Mouse (Mus musculus): ENCODE results near the gene Gnb5.
"Not testable (repeated sequence)": the region's sequence is repeated elsewhere in the genome, so short reads cannot be mapped to it uniquely, and the experiment has no call there.

Gene Gnb5

DNA sequence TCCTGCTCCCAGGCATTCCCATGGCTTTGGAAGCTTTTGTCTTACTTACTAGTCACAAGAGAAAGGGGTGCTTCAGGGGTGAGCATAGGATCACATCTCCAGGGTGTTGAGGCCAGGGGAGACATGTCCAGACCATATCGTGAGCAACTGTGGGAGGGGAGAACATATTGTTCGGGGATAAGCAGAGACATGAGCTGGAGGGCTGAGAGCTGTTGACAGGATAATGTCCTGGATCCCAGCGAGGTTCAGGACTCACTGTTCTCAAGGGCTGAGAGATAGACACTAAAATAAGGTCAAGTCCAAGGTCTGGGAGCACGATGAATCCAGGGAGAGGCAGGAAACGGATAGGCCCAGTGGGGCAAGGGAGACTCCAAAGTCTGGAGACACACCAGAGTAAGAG, 56.9 kb downstream of the Gnb5 start:
- no peak for DNase-seq

DNA sequence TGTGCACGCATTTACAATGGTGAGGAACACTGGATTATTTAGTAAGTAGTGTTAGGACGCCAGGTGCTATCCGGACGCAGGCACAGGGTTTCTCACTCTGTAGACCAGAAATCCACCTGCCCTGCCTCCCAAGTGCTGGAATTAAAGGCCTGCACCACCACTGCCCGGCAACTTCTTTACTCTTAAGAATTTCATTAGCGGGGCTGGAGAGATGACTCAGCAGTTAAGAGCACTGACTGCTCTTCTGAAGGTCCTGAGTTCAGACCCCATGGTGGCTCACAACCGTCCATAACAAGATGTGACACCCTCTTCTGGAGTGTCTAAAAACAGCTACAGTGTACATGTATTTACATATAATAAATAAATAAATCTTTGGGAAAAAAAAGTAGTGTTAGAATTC, 57.6 kb downstream of the Gnb5 start:
- DNase-seq, result not testable (repeated sequence)

DNA sequence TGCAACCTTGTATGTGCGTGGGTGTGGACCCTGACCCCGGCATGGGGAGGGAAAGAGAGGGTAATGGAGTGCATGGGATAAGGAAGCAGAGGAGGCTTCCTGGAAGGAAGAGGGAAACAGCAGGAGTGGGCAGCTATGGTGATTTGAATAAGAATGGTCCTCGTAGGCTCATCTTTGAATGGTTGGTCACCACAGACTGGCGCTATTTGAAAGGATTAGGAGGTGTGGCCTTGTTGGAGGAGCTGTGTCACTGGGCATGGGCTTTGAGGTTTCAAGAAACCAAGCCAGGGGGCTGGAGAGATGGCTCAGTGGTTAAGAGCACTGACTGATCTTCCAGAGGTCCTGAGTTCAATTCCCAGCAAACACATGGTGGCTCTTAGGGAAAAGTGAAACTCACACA, 59.1 kb downstream of the Gnb5 start:
- DNase-seq, result no peak

DNA sequence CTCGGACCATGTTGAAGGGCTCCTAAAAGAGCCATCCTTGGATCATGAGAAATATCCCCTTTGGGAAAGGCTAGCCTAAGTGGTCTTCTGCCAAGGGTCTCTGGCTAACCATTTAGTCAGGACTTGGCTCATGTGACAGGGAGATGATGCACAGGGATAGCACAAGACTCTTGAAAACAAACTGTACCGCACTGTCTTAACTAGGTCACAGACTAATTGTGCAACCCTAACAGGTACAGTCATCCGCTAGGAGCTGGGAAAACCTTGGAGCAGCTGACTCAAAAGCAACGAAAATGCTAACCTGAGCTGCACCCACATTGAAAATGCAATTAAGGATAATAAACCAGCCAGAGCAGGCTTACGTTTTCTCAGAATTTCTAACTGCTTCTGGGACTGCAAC, 60.1 kb downstream of the Gnb5 start:
- DNase-seq, result no peak

DNA sequence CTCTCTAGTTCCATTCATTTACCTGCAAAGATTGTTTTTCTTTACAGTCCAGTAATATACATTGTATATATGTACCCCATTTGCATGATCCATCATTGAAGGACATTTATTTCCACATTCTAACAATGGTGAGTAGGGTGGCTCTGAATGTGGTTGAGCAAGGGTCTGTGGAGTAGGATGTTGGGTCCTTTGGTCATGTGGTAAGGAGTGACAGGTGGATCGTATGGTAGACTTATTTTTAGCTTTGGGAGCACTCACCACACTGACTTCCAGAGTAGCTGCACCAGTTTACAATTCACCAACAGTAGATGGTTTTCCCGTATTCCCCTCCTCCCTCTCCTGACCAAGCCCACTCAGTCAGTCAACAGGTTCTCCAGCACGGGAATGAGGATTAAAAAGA, 62.7 kb downstream of the Gnb5 start:
- no peak for DNase-seq

DNA sequence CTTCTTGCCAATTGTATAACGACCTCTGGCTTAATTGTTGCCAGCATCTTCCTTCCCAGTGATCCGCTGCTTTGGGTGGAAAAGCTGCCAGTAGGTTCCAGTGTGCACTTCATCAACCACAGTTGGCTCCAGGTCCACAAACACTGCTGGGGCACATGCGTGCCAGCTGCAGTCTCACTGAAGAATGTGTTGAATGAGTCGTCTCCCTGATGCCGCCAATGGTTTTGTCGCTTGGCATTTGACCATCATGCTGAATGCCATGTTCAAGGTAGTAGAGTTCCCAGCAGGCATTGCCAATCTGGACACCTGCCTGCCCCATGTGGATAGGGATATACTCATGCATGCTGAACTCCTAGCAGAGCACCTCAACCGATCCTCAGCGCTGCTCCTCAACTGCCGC, 69.5 kb downstream of the Gnb5 start:
- DNase-seq, result no peak

DNA sequence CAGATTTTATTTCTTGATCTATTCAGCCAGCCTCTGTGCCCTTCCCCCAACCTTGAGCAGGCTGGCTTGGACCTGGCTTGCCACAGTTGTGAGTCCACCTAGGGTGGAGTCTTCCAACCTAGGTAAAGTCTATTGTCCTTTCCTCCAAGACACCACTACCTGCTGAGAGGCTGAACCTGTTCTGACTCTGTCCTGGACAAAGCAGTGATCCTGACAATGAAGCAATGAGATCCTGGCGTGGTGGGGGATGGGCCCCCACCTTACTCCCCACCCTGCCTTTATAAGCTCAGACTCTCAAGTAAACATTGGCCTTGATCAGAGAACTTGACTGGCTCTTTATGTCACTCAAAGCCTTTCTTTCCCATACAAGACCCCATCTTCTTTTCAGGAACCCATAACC, 70.3 kb downstream of the Gnb5 start:
- DNase-seq, result no peak

DNA sequence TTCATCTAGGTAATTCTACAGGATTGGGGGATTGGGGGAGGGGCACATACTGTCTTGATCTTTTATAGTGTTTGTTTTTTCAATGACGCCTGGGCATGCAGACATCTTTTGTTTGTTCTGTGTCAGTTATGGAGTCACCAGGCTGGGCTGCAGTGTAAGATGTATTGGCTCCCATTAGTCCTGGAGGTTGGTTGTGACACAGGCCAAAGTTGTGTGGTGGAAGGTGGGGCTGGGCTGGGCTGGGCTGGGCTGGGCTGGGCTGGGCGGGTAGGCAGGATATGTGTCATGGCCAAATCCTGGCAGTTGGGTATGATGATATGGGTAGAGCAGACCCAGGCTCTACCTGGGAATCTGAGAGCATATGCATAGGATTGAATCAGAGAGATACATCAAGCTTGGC, 72.7 kb downstream of the Gnb5 start:
- DNase-seq, result no peak

DNA sequence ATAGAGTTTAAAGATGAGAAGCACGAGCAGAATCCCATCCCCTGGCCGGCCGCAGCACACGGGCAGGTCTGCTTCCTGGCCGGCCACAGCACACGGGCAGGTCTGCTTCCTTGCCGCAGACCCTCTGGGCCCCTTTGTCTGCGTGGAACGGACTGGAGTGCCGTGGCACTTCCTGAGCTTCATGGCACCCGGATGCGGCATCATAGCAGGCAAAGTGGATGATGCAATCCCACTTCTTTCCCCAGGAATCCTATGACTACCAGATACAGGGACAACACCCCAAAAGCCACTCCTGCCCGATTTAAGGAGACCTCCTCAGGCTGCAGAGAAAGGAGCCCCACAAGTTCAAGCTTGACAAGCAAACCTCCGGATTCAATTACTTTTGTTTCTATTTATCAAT, 76.7 kb downstream of the Gnb5 start:
- no peak for DNase-seq

DNA sequence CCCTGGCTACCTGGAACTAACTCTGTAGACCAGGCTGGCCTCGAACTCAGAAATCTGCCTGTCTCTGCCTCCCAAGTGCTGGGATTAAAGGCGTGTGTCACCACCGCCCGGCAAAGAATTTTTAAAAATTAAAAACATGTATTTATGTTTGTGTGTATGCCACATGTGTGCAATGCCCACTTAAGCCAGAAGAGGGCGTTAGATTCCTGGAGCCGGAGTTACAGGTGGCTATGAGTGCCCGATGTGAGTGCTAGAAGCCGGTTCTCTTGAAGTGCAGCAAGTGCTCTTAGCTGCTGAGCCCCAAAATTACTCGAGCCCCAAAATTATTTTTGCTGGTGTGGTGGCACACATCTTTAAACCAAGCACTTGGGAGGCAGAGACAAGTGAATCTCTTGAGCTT, 77.7 kb downstream of the Gnb5 start:
- DNase-seq, result no peak

DNA sequence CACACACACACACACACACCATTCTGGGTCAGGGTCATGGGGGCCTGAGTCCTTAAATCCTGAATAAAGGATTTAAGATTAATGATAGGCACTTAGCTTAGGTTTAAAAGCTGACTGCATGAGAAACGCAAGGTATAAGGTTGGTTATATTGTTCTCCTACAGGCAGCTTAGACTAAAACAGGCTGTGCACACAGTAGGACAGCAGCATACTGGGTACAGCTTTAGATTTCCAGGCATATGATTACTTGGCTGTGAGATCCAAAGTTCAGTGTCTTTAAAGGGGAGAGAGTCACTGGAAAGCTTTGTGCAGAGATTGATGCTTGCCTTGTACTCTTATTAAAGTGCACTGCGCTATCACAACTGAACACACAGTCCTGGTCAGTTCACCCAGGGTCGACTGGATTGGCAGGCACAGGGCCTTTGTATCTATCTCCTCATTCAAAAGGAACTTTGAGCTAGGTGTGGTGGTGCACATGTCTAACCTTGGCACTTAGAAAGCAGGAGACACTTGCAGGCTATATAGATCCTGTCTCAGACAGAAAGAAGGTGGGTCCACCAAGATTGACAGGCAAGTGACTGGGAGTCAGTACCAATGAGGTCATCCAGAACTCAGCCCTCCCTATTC, 78.4 kb downstream of the Gnb5 start:
- no peak for DNase-seq

DNA sequence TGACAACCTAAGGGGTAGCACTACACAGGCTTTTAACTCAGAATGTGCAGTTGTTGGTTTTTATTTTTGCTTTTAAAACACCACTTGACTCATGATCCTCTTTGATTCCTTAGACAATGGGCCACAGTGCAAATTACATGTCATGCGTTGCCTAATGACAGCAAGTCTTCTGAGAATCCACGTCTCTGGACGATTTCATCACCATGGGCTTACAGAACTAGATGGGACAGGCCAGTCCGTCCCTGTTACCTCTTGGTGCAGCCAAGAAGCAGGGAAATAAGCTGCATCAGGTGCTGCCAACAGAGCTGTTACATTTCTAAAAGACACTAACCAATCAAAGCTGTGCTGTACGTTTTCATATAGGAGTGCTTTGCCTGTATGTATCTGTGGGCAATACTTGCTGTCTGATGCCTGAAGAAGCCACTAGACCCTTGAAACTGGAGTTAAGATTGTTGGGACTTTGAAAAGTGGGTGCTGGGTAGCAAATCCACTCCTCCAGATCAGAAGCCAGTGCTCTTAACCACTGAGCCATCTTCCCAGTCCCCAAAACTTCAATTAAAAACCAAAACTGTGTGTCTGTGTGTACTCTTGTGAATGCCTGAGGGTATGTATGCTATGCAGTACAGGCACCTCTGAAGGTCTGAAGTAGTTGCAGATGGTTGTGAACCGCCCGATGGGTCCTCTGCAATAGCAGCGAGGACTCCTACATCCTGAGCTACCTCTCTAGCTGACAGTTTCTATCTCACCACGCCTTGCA, 79.3 kb downstream of the Gnb5 start:
- DNase-seq, result no peak

DNA sequence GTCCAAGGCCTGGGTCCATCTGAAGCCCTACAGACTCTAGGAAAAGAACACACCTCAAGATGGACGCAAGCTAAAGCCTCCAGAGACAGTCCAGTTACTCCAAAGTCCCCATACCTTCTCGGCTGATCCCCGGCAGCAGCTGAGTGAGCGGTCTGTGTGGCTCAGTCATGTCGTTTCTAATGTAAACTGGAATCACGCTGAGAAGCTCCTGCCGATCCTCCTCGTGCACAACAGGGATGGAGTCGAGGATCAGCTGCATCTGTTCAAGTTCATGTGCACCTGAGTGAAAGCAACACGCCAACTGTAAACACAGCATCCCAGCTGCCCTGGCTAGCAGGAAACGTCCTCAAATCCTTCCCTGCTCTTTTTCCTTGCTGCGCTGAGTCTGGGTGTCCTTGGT, 87.2 kb downstream of the Gnb5 start:
- DNase-seq, result no peak
